Mouse (Mus musculus): ENCODE measurements around the gene Btbd11.

Btbd11 gene

GRCm38 (mm10) chr10:85421629-85422012 lies 35.0 kb downstream of the Btbd11 start:
- DNase-seq (ENCODE audit: low spot score), result no peak

DNA sequence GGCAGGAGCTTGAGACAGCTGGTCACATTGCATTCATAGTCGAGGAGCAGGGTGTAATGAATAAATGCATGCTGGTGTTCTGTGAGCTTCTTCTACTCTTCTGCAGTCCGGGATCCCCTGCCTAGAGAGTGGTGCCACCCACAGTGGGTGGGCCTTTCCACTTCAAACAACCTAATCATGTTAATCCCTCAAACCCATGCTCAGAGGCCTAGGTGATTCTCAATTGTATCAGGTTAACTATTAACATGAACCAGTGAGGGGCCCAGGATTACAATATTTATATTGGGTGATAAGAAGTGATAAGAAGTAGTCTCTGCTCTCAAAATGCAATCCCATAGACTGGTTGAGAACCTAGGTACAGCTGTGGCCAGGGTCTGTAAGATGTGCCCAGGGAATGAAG lies 39.1 kb downstream of the Btbd11 start:
- no peak for DNase-seq (ENCODE audit: low spot score)

GRCm38 (mm10) chr10:85437217-85437616 lies 50.6 kb downstream of the Btbd11 start:
- DNase-seq (ENCODE audit: low spot score), result no peak

DNA sequence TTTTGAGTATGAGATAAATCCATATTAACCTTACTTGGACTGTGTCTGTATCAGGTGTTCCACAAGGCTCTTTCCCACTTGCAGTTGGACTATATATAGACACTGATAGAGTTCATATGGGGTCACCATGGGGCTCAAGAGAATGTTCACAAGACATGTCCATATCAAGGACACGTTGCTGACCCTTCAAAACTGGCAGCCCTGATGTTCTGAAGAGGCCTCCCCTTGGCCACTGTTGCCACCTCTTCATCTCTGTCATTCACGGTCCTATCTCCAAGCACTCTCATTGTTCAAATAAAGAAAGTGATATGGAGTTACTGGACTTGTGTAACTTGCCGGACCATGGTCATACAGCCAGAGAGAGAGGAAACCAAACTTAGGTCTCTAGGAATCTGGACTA lies 56.8 kb downstream of the Btbd11 start:
- no peak for DNase-seq (ENCODE audit: low spot score)

- DNase-seq (ENCODE audit: low spot score), result no peak
Observed at GRCm38 (mm10) chr10:85445891-85446290, 59.3 kb downstream of the Btbd11 start.

DNA sequence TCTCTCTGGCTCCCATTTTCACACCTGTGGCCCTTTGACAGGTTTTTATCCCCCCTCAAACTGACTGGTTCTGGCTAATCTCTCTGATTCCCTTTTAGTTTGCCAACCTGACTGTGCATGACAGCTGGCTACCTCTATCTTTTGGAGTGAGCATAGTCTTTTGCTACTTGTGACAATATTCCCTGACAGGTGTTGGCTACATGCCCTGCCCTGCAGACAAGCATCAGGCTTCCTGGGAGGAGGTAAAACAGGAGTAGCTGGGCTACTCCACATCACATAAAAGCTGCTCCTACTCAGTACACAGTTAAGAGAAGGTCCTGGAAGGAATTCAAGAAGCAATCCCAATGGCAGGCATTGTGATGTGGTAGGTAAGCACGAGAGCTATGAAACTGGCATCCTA lies 60.1 kb downstream of the Btbd11 start:
- DNase-seq (ENCODE audit: low spot score), result no peak

GRCm38 (mm10) chr10:85447869-85448268 lies 61.3 kb downstream of the Btbd11 start:
- DNase-seq (ENCODE audit: low spot score), result no peak

DNA sequence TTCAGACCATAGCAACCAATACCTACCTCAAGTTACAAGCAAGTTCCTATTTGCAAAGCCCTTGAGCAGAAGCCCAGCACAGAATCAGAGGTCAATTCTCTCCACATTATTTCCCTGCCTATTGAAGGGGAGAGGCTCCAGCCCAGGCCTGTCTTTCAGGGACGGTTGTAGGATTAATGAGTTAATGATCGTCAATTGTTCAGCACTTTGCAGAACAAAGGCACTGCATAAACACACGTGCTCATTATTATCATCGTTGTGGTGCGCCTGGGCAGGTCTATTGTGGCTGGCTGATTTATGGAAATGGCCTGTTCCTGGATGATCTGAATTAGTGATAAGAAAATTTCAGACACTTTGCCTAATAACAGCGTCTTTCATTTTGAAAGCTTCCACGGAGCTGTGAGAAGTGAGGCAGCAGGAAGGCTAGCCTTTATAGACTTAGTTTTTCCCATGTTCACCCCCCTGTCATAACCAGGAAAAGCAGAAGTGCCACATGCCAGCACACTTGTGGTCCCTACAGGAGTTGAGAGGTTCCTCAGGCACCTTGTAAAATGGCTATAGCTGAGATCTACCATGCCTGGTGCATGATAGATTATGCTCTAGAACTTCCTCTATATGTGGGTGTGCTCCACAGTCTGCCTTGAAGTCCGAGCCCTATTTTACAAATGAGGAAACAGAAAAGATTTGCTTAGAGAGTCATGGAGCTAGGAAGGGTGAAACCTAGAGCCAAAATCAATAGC lies 65.2 kb downstream of the Btbd11 start:
- DNase-seq (ENCODE audit: low spot score), result no peak

- DNase-seq (ENCODE audit: low spot score), result no peak
Observed at GRCm38 (mm10) chr10:85453221-85453775, 66.7 kb downstream of the Btbd11 start.

GRCm38 (mm10) chr10:85455985-85456384 lies 69.4 kb downstream of the Btbd11 start:
- DNase-seq (ENCODE audit: low spot score), result no peak

GRCm38 (mm10) chr10:85458744-85459344 lies 72.2 kb downstream of the Btbd11 start:
- DNase-seq (ENCODE audit: low spot score), result peak; percentile 25

GRCm38 (mm10) chr10:85460736-85461135 lies 74.1 kb downstream of the Btbd11 start:
- no peak for DNase-seq (ENCODE audit: low spot score)

DNA sequence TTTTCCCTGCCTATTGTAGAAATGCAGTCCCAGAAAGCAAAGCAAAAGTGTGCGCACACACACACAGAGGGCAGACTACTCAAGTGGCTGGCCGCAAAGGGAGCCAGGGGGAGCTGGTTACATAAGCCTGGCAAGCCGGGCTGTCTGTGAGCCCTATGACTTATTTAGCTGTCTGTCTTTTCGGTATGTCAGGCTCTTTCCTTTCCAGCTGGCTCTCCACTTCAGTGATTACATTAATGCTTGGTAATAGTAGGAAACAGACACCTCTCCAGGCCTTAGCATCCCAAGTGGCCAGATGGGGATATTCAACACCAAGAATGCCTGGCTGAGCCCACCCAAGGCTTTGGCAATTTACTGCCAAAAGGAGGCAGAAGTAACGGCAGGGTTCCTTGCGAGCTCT lies 77.5 kb downstream of the Btbd11 start:
- no peak for DNase-seq (ENCODE audit: low spot score)

GRCm38 (mm10) chr10:85465516-85466408 lies 79.1 kb downstream of the Btbd11 start:
- no peak for DNase-seq (ENCODE audit: low spot score)

- no peak for DNase-seq (ENCODE audit: low spot score)
Observed at GRCm38 (mm10) chr10:85466409-85466761, 79.8 kb downstream of the Btbd11 start.

DNA sequence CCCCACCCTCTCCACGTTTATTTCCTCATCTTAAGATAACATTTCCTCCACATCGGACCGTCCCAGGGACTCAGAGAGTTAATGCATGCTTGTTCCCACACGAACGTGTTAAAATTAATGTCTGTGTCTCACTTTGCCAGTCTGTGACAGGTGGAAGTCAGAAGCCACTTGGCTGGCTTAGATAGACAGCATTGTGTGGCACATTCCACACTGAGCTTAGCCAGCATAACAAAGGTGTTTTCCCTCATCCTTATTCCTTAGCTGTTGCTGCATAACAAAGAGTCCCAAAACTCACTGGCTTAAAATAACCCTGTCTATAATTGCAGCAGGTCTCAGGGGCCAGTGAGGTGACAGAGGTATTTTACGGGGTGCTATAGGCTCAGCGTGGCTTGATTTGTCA lies 80.8 kb downstream of the Btbd11 start:
- DNase-seq (ENCODE audit: low spot score), result no peak

GRCm38 (mm10) chr10:85468527-85468926 lies 81.9 kb downstream of the Btbd11 start:
- DNase-seq (ENCODE audit: low spot score), result no peak

DNA sequence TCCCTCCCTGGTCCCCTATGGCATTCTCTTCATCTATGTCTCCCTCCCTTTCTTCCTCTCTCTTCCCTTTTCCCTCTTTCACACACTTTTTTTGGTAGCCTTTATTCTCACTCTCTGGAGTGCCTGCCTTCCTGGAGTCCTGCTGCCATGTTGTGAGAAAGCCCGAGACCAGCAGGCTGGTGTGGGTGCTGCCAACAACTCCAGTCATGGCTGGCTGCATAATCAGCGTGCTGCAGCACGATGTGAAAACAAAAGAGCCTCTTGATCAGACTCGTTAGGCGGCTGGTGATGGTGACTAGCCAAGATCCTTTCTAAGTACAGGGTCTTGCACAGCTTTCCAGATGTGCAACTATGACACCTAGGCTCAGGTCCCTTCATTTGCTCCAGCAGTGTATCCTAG lies 82.7 kb downstream of the Btbd11 start:
- DNase-seq (ENCODE audit: low spot score), result no peak

- DNase-seq (ENCODE audit: low spot score), result no peak
Observed at GRCm38 (mm10) chr10:85473265-85473664, 86.7 kb downstream of the Btbd11 start.

DNA sequence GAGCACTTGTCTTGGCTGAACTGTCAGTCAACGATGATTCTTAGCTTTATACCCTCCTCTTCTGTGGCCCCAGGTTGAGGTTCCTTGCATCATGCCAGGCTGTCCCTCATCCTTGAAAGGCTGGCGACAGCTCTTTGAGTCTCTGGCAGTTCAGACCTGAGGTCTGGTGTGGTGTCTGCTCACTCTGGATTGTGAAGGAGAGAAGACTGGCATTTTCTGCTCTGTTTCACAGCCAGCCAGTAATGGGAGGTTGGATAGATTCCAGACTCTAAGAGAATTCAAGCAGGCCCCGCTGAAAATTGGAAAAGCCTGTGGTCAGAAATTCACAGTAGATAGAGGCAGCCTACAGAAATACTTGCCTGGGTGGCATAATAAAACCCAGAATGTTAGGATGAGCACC lies 87.3 kb downstream of the Btbd11 start:
- no peak for DNase-seq (ENCODE audit: low spot score)

GRCm38 (mm10) chr10:85475642-85476345 lies 89.2 kb downstream of the Btbd11 start:
- DNase-seq (ENCODE audit: low spot score), result no peak
